Mouse (Mus musculus): ENCODE measurements at regions not wholly inside any gene's neighbourhood (a gene's known extent, or its start where the extent isn't known, plus 50 kb on each side); places are given as distances from the start of the nearest gene placed in this dataset.

DNA sequence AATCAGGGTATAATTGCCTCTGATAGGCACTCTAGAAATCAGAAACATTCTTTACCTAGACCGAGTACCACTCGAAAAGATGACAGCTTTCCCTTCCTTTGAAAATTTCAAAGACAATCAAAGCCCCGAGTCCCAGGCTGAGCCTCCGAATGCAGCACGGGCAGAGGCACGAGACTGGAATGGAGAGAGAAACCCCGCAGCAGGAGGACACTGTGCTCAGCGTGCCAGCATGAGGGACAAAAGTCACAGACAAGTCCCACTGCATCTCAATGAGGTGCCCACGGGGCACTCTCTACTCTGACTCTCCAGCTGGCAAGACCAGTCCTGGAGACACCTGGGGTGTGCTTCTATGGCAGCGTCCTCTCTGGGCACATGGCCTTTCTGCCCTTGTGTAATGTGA lies 454.3 kb upstream of the Cdh4 start:
- intact Hi-C loops (cut with DNase I) = no loop called here

DNA sequence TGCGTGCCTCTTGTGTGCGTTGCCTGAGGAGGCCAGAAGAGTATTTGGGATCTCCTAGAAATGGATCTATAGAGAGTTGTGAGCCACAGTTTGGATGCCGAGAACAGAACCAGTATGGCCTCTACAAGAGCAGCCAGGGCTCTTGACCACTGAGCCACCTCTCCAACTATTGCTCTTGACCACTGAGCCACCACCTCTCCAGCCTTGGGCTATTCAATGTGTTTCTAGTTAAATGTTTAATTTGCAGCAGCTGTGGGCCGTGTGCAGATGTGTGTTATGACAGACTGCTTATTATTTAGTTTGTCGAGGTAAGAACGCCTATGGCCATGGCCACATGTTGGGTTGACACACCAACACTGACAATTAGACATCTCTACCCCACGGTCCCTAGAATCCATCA lies 452.9 kb upstream of the Cdh4 start:
- intact Hi-C loops (cut with DNase I) = no loop called here

DNA sequence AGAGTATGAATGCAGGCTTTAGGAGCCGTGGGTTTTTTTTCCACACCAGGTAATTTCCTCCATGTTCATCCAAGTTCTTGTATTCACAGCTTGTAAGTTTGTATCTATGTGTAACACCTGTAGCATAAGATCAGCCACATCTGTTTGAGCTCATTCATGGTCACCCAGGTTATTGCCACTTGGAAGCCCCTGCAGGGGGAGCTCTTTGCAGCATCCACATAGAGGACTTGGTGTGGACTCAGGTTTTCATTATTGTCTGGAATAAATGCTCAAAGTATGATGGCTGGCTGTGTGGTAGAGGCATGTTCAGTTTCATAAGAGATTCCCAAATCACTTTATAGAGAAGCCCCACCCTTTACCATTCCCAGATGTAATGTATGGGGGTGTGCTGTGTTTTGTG lies 452.4 kb upstream of the Cdh4 start:
- intact Hi-C loops (cut with DNase I) = no loop called here

GRCm38 (mm10) chr2:178990959-178991358 lies 451.3 kb upstream of the Cdh4 start:
- intact Hi-C loops (cut with DNase I) = no loop called here

- intact Hi-C loops (cut with DNase I) = no loop called here
Measured at GRCm38 (mm10) chr2:178992334-178993116, 449.7 kb upstream of the Cdh4 start.

GRCm38 (mm10) chr2:178997921-178998320 lies 444.3 kb upstream of the Cdh4 start:
- intact Hi-C loops (cut with DNase I) = no loop called here

DNA sequence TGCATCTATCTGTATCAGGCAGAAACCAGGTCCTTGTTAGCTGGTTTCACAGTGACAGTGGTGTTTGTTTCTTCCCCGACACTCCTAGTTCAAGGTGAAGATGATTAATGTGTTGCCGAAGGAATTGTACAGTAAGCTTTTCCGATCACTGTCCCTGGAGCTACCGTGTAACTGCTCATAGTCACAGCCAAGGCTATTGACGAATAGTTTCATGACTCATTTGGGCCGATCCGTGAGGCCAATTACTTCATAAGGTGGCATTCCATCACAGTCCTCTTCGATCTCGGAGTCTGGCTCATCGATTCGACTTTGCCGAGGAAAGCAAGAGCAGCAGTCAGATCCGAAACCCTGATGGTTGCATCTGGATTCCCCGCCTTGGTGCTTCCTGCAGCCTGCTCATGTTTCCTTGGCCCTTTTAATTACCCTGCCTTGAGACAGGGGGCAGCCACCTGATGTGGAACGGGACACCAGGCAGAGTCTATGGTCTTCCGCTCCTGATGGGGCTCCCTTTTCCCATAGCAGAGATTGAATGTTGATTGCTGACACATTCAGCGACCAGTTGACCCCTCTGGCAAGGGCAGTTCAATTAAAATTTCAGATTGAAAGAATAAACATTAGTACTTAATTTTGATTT lies 441.7 kb upstream of the Cdh4 start:
- intact Hi-C loops (cut with DNase I) = no loop called here

DNA sequence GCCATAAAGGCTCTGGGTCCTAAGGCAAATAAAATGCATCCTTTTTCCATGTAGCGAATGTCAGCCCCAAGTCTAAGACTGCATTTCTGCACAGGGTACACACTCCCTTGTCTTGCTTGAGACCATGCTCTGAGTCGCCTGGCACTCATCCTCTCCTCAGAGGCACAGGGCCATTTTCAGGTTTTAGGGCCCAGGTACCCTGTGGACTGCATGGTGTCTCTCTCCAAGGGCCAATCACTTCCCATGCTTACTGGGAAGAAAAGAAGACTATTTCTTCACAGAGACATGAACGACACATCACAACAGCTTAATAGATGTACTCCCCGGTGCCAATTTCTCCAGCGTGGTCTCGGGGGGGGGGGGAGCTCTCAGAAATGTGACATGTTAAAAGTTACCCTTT lies 434.5 kb upstream of the Cdh4 start:
- intact Hi-C loops (cut with DNase I) = no loop called here

- intact Hi-C loops (cut with DNase I) = no loop called here
Measured at GRCm38 (mm10) chr2:179013891-179014593, 428.2 kb upstream of the Cdh4 start.

- intact Hi-C loops (cut with DNase I) = no loop called here
Measured at GRCm38 (mm10) chr2:179022675-179023194, 419.5 kb upstream of the Cdh4 start.

DNA sequence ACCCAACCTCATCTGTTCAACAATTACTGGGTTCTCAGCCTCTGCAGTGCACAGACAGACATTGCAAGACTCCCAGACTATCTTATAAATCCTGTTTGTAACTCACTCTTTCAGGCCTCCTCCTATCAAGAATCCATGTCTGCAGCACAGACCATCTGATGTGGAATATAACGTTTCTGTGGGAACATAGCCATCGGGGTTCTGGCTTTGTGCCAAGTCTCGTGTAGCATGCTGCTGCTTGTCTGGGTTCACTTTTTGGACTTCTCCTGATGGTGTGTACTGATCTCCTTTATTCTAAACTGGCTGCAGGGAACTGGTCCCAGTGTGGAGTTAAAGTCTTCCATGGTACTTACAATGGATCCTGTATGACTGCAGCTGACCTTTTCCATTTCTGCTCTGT lies 418.0 kb upstream of the Cdh4 start:
- intact Hi-C loops (cut with DNase I) = no loop called here

GRCm38 (mm10) chr2:179033171-179033570 lies 409.1 kb upstream of the Cdh4 start:
- intact Hi-C loops (cut with DNase I) = no loop called here

DNA sequence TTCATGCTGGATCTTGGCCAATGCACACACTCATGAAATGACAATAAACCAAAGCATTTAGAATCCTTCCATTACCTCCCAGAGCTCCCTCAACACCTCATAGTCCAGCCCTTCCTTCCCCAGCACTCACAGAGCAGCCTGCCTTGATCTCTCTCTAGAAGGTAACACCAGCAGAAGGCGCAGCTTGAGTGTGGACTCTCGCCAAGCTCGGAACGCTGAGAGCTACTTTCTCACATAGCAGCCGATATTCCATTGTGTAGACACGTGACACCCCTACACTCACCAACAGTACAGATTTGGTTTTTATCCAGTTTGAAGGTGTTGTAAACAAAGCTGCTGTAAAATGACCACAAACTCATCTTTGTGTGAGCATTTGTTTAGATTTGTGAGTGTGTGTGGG lies 406.8 kb upstream of the Cdh4 start:
- intact Hi-C loops (cut with DNase I) = no loop called here

DNA sequence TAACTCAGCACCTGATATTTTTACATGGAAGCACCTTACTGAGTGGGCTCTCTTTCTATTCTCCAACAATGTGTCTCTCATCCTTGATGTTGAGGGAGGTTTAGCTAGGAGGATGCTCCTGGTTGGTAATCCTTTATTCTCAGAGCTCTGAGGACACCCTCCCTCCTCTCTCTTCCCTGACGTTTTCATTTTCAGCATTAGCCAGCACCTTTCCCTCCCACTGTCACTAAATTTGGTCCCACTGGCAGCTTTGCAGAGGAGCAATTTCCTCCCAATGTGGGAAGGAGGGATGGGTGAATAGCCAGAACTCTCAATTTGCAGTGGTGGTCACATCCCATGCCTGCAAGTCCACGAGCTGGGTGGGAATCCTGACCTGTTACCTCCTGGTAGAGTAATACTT lies 402.5 kb upstream of the Cdh4 start:
- intact Hi-C loops (cut with DNase I) = no loop called here

- intact Hi-C loops (cut with DNase I) = no loop called here
Measured at GRCm38 (mm10) chr2:179043671-179044070, 398.6 kb upstream of the Cdh4 start.

- intact Hi-C loops (cut with DNase I) = no loop called here
Measured at GRCm38 (mm10) chr2:179045361-179045760, 396.9 kb upstream of the Cdh4 start.

GRCm38 (mm10) chr2:179054441-179054840 lies 387.8 kb upstream of the Cdh4 start:
- intact Hi-C loops (cut with DNase I) = no loop called here

- intact Hi-C loops (cut with DNase I) = no loop called here
Measured at GRCm38 (mm10) chr2:179064616-179065015, 377.6 kb upstream of the Cdh4 start.

GRCm38 (mm10) chr2:179069520-179069919 lies 372.7 kb upstream of the Cdh4 start:
- intact Hi-C loops (cut with DNase I) = no loop called here

DNA sequence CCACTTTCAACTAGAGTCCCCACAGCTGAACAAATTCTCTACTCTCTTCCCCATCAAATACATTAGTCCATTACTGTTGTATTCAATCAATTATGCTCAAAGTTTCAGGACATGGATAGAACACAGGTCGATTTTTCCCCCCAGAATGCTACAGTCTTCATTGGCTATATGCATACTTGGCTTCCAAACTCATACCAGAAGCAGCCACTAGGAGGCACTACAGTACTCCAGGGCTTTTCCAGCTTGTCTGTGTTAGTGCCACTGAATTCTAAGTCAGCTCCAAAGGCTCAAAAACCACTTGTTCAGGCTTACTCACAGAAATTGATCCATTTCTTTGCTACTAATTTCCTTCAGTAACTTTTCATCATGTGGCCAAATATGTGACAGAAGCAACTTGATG lies 371.9 kb upstream of the Cdh4 start:
- intact Hi-C loops (cut with DNase I) = no loop called here

- intact Hi-C loops (cut with DNase I) = no loop called here
Measured at GRCm38 (mm10) chr2:179080462-179081274, 361.6 kb upstream of the Cdh4 start.

All from adrenal gland (tissue).